Mouse (Mus musculus) heart, adult 2 months (tissue): ENCODE data around the gene Hpn. TPM values are rescaled to one million over a fixed set of nuclear protein-coding genes. Genes with fewer than 3 reads are reported as not detected.

ENCODE experiments used
- DNase-seq, 2 experiments: peaks; one replicate each; pipeline ENCODE4 v3.0.0; 2021
- H3K27ac ChIP-seq: fragments of 200-600 bp; 2 replicates; pipeline ENCODE4 v1.8.1; 2022
- H3K27me3 ChIP-seq: fragments of 200-500 bp; 2 replicates; pipeline ENCODE4 v1.6.1; 2012; ENCODE audit warnings: mild to moderate bottlenecking, low read length, inconsistent platforms, mixed read lengths; ENCODE audit not compliant: control insufficient read depth, insufficient read depth
- H3K36me3 ChIP-seq: fragments of 200-500 bp; 2 replicates; pipeline ENCODE4 v1.6.1; 2012; ENCODE audit warnings: low read length, inconsistent platforms; ENCODE audit not compliant: control insufficient read depth, insufficient read depth
- H3K4me1 ChIP-seq: fragments of 200-500 bp; 2 replicates; pipeline ENCODE4 v1.6.1; 2011; ENCODE audit warnings: low read length; ENCODE audit not compliant: control insufficient read depth, insufficient read depth
- H3K4me3 ChIP-seq: fragments of 200-600 bp; 2 replicates; pipeline ENCODE4 v1.8.1; 2022
- H3K79me2 ChIP-seq: fragments of 200-500 bp; replicated peaks from 2 replicates; pipeline ENCODE4 v1.6.1; 2012; ENCODE audit warnings: mild to moderate bottlenecking, inconsistent platforms, low read length, moderate library complexity, mixed read lengths; ENCODE audit not compliant: control insufficient read depth, insufficient read depth
- H3K9ac ChIP-seq: fragments of 200-500 bp; 2 replicates; pipeline ENCODE4 v1.6.1; 2012; ENCODE audit warnings: low read depth, mild to moderate bottlenecking, control low read depth, inconsistent platforms, low read length, mixed read lengths
- CTCF ChIP-seq: fragments of 200-600 bp; IDR thresholded peaks from 2 replicates; pipeline ENCODE4 v1.8.1; 2022; ENCODE audit warnings: antibody characterized with exemption, mild to moderate bottlenecking, moderate library complexity
- EP300 ChIP-seq: fragments of 200-500 bp; IDR thresholded peaks from 2 replicates; pipeline ENCODE4 v1.6.1; 2011; ENCODE audit warnings: low read depth, low read length, control low read depth; ENCODE audit not compliant: insufficient read depth
- POLR2A ChIP-seq: fragments of 200-500 bp; IDR thresholded peaks from 2 replicates; pipeline ENCODE4 v1.6.1; 2011; ENCODE audit warnings: mild to moderate bottlenecking, low read depth, low read length, control low read depth; ENCODE audit not compliant: insufficient read depth
- whole genome bisulfite sequencing: fragments of 180-500 bp; shearing (Covaris S2); methylation state at CpG from one replicate; pipeline ENCODE4 v1.1.7; 2018; 5-methylcytosine and 5-hydroxymethylcytosine counted together
- intact Hi-C: fragments of 180-260 bp; cut with DNase I; formaldehyde crosslinking; loops from one replicate; pipeline ENCODE4 v1.15.1; 2025
- polyA plus RNA-seq: library from polyadenylated mRNA; depleted of rRNA; stranded (reverse); fragments of >200 nt; gene quantifications from 2 replicates; pipeline ENCODE4 v1.2.3, GENCODE M21; 2012
- total RNA-seq, 2 experiments: library from RNA; stranded (reverse); gene quantifications; 2 replicates each; pipeline ENCODE4 v1.2.3; 2021

The Hpn gene
- total and polyA plus RNA-seq, 3 experiments: 1.7 to 5.1 (median 2.6) TPM

GRCm38 (mm10) chr7:31131866-31132265 is 16.8 kb upstream of the Hpn start:
- Histone ChIP-seq H3K4me1 (no peaks in the 10 kb centered on the region; the same call in 1 of the 2 replicates), H3K9ac (no peak overlapping the region), H3K27ac (no peak overlapping the region), H3K4me3 (no peak overlapping the region), H3K36me3 (no peaks in the 10 kb centered on the region), H3K79me2 (no peaks in the 10 kb centered on the region), H3K27me3 (no peaks in the 10 kb centered on the region)
- intact Hi-C loops: loop anchor here (2.0 kb wide), 1 partner anchor 41 kb away; no protein-coding TSS in a partner anchor
- no peak for DNase-seq
- no peak for TF ChIP-seq POLR2A
- TF ChIP-seq CTCF: no peak
- WGBS: 76% methylated on average over 4 of the region's 4 CpGs

- H3K36me3 ChIP-seq: no peaks in the 10 kb centered on the region
Observed at GRCm38 (mm10) chr7:31130841-31131240, 15.8 kb upstream of the Hpn start.

GRCm38 (mm10) chr7:31130197-31130596 is 15.1 kb upstream of the Hpn start:
- no peak overlapping the region for H3K9ac ChIP-seq
- no peak for TF ChIP-seq EP300
- TF ChIP-seq CTCF: no peak
- TF ChIP-seq POLR2A: no peak
- H3K79me2 ChIP-seq: no peaks in the 10 kb centered on the region
- no peak overlapping the region for H3K4me3 ChIP-seq
- DNase-seq: no peak
- no peak overlapping the region for H3K27ac ChIP-seq
- H3K27me3 ChIP-seq: peaks cover 1% of the 10 kb centered on the region; the same call in 1 of the 2 replicates
- 81% methylated on average over 7 of the region's 7 CpGs for WGBS
- no peaks in the 10 kb centered on the region; the same call in 1 of the 2 replicates for H3K4me1 ChIP-seq
- H3K36me3 ChIP-seq: no peaks in the 10 kb centered on the region
- intact Hi-C loops: loop anchor here (2.0 kb wide), 1 partner anchor 43 kb away; no protein-coding TSS in a partner anchor

More at GRCm38 (mm10) chr7:31130841-31131240, 15.8 kb upstream of the Hpn start:
- Histone ChIP-seq H3K27ac (no peak overlapping the region), H3K79me2 (no peaks in the 10 kb centered on the region), H3K4me3 (no peak overlapping the region), H3K4me1 (no peaks in the 10 kb centered on the region; the same call in 1 of the 2 replicates), H3K27me3 (peaks cover 1% of the 10 kb centered on the region; the same call in 1 of the 2 replicates), H3K9ac (no peak overlapping the region)
- TF ChIP-seq CTCF (peak; percentile 93), EP300 (0 out of 2 replicates have a peak, but pooled peaks have one; percentile 38), POLR2A (no peak)
- intact Hi-C loops: loop anchor here (2.0 kb wide), 1 partner anchor 42 kb away; no protein-coding TSS in a partner anchor
- WGBS: 33% methylated on average over 4 of the region's 4 CpGs
- peak; percentile 50 to 58 for DNase-seq

- no peak for DNase-seq
- no peaks in the 10 kb centered on the region for H3K79me2 ChIP-seq
- 61% methylated on average over 9 of the region's 9 CpGs for whole genome bisulfite sequencing
- peaks cover 1% of the 10 kb centered on the region; the same call in 1 of the 2 replicates for H3K27me3 ChIP-seq
- no peak for TF ChIP-seq EP300
- TF ChIP-seq POLR2A: no peak
- no peak for TF ChIP-seq CTCF
- H3K4me1 ChIP-seq: no peaks in the 10 kb centered on the region; the same call in 1 of the 2 replicates
- no peak overlapping the region for H3K9ac ChIP-seq
- H3K4me3 ChIP-seq: no peak overlapping the region
- no peaks in the 10 kb centered on the region for H3K36me3 ChIP-seq
- intact Hi-C loops: no loop called here
- no peak overlapping the region for H3K27ac ChIP-seq
Observed at GRCm38 (mm10) chr7:31128157-31128705, 13.1 kb upstream of the Hpn start.

- no peaks in the 10 kb centered on the region; the same call in 1 of the 2 replicates for H3K4me1 ChIP-seq
- no peaks in the 10 kb centered on the region for H3K79me2 ChIP-seq
- H3K27ac ChIP-seq: peak within 1 kb of the TSS; percentile 53
- WGBS: 3% methylated on average over 43 of the region's 60 CpGs
- no peaks in the 10 kb centered on the region for H3K36me3 ChIP-seq
- TF ChIP-seq POLR2A: no peak
- no peak for TF ChIP-seq EP300
- TF ChIP-seq CTCF: no peak
- H3K4me3 ChIP-seq: peak within 1 kb of the TSS; percentile 64
- peak; percentile 78 to 81 for DNase-seq
- intact Hi-C loops: no loop called here
- peaks cover 1% of the 10 kb centered on the region; the same call in 1 of the 2 replicates for H3K27me3 ChIP-seq
- peak within 1 kb of the TSS; percentile 83 for H3K9ac ChIP-seq
Observed at GRCm38 (mm10) chr7:31126851-31127724, 12.0 kb upstream of the Hpn start, which contains the start of gene Scn1b. TSS of gene Scn1b (minus strand) at chr7:31127003.
